7 mouse cellular contexts compared by ENCODE assay signal in genomic region chr2:72981441-72982109, GRCm38 (mm10). TPM values are rescaled to one million over a fixed set of nuclear protein-coding genes. Genes with fewer than 3 reads are reported as not detected.
DNase-seq lines count a peak whose midpoint lies in the region; ATAC-seq and TF ChIP-seq lines count a peak whose summit lies in the region.

No protein-coding gene starts in this region.

- 0 out of 2 replicates have a peak overlapping the region, but pooled peaks have one; percentile 14 for H3K4me3 ChIP-seq in testis, adult 2 months (ENCODE audit: control insufficient read depth, low read depth, low read length)
- H3K4me3 ChIP-seq in forebrain, embryonic 12.5 days (replicated peaks), result peak overlapping the region; percentile 99; the same call in 1 of the 2 replicates
- H3K4me3 ChIP-seq in limb, embryonic 15.5 days, result peak overlapping the region; percentile 98

- no peak for ATAC-seq in forebrain, embryonic 12.5 days (ENCODE audit: low FRiP score)
- no peak for ATAC-seq in limb, embryonic 15.5 days (ENCODE audit: insufficient number of reproducible peaks, low FRiP score, low TSS enrichment, low read depth)

- no peak for TF ChIP-seq CTCF in testis, adult 2 months (IDR thresholded peaks at IDR 0.05; ENCODE audit: control insufficient read depth, insufficient read depth, insufficient replicate concordance, low read depth, low read length)

- H3K4me1 ChIP-seq in testis, adult 2 months (ENCODE audit: control insufficient read depth, insufficient read depth, low read length), result peaks cover 2% of the 10 kb centered on the region; the same call in 1 of the 2 replicates
- peaks cover 15% of the 10 kb centered on the region for H3K4me1 ChIP-seq in forebrain, embryonic 12.5 days
- peaks cover 12% of the 10 kb centered on the region; the same call in 1 of the 2 replicates for H3K4me1 ChIP-seq in limb, embryonic 15.5 days

- 78% methylated on average over 9 of the region's 9 CpGs for WGBS in forebrain, embryonic 12.5 days
- WGBS in limb, embryonic 15.5 days, result 75% methylated on average over 9 of the region's 9 CpGs

- H3K27ac ChIP-seq in testis, adult 2 months (ENCODE audit: control insufficient read depth, insufficient read depth, low read depth, low read length), result no peak overlapping the region
- peak overlapping the region; percentile 100; the same call in 1 of the 2 replicates for H3K27ac ChIP-seq in forebrain, embryonic 12.5 days
- peak overlapping the region; percentile 100; the same call in 1 of the 2 replicates for H3K27ac ChIP-seq in limb, embryonic 15.5 days

- no peak for DNase-seq in testis, postnatal 14 days (ENCODE audit: low spot score)
- DNase-seq in ovary, postnatal 10 days (ENCODE audit: low spot score), result no peak
- no peak for DNase-seq in thymus, postnatal 4 days
- no peak for DNase-seq in urinary bladder, postnatal 10 days (ENCODE audit: low spot score)

- H3K27me3 ChIP-seq in testis, adult 2 months (ENCODE audit: control insufficient read depth, insufficient read depth, low read length), result no peaks in the 10 kb centered on the region
- H3K27me3 ChIP-seq in forebrain, embryonic 12.5 days, result no peaks in the 10 kb centered on the region
- no peaks in the 10 kb centered on the region for H3K27me3 ChIP-seq in limb, embryonic 15.5 days

- H3K36me3 ChIP-seq in testis, adult 2 months (ENCODE audit: control insufficient read depth, insufficient read depth, low read length), result no peaks in the 10 kb centered on the region
- H3K36me3 ChIP-seq in forebrain, embryonic 12.5 days (replicated peaks), result no peaks in the 10 kb centered on the region
- no peaks in the 10 kb centered on the region for H3K36me3 ChIP-seq in limb, embryonic 15.5 days

- no peaks in the 10 kb centered on the region for H3K9me3 ChIP-seq in forebrain, embryonic 12.5 days
- H3K9me3 ChIP-seq in limb, embryonic 15.5 days, result no peaks in the 10 kb centered on the region

- peak overlapping the region; percentile 67 for H3K4me2 ChIP-seq in forebrain, embryonic 12.5 days
- H3K4me2 ChIP-seq in limb, embryonic 15.5 days, result peak overlapping the region; percentile 64; the same call in 1 of the 2 replicates

- H3K9ac ChIP-seq in forebrain, embryonic 12.5 days, result peak overlapping the region; percentile 100; the same call in 1 of the 2 replicates
- 0 out of 2 replicates have a peak overlapping the region, but pooled peaks have one; percentile 100 for H3K9ac ChIP-seq in limb, embryonic 15.5 days

- no peak for TF ChIP-seq POLR2A in testis, adult 2 months (IDR thresholded peaks at IDR 0.05; ENCODE audit: control insufficient read depth, low read depth, low read length)

RNA-seq across cellular contexts. Expression of gene Sp3, which starts 1.3 kb away (rescaled TPM):
- polyA plus RNA-seq in testis, adult 2 months (2012; rRNA removed), result 8.7 and 8.9 TPM in 2 replicates
- polyA plus RNA-seq in forebrain, embryonic 12.5 days (2016; fragmentation: Nextera tagmentation; extraction: Ambion mirVana), result 77.9 and 81.8 TPM in 2 replicates
- polyA plus RNA-seq in limb, embryonic 15.5 days (2015; fragmentation: Nextera tagmentation; extraction: Ambion mirVana), result 52.4 and 60.3 TPM in 2 replicates

RNA-seq across cellular contexts. Expression of gene Gm11084, which starts 4.9 kb away (rescaled TPM):
- polyA plus RNA-seq in testis, adult 2 months (2012; rRNA removed), result not detected in 2 replicates
- polyA plus RNA-seq in forebrain, embryonic 12.5 days (2016; fragmentation: Nextera tagmentation; extraction: Ambion mirVana), result not detected in 2 replicates
- polyA plus RNA-seq in limb, embryonic 15.5 days (2015; fragmentation: Nextera tagmentation; extraction: Ambion mirVana), result not detected in 2 replicates

Comparison
In these comparisons a context has a peak if more than half of its experiments do, and no peak if none do; other contexts are left out.
1. H3K4me3 ChIP-seq: peak in every context shown above with its lines; median percentile 99 in forebrain, embryonic 12.5 days; 98 in limb, embryonic 15.5 days; 14 in testis, adult 2 months.